Mouse (Mus musculus): ENCODE results near the gene Hist2h2be. TPM values are rescaled to one million over a fixed set of nuclear protein-coding genes. Genes with fewer than 3 reads are reported as not detected.
"Not testable (repeated sequence)": the region's sequence is repeated elsewhere in the genome, so short reads cannot be mapped to it uniquely, and the experiment has no call there.

Hist2h2be gene
- total RNA-seq, 2 experiments from 2014 or later = 6.9 to 10.8 TPM

GRCm38 (mm10) chr3:96198601-96199251, 22.2 kb upstream of the Hist2h2be start:
- DNase-seq = not testable (repeated sequence)

- no peak for DNase-seq
Measured at GRCm38 (mm10) chr3:96199731-96200130, 21.2 kb upstream of the Hist2h2be start.

- no peak for DNase-seq
Measured at GRCm38 (mm10) chr3:96207819-96208218, 13.1 kb upstream of the Hist2h2be start.

- DNase-seq = peak; percentile 51
Measured at GRCm38 (mm10) chr3:96209242-96209641, 11.7 kb upstream of the Hist2h2be start.

GRCm38 (mm10) chr3:96219191-96219641, 1.7 kb upstream of the Hist2h2be start:
- peak; percentile 36 for DNase-seq

GRCm38 (mm10) chr3:96219661-96220130, 1.2 kb upstream of the Hist2h2be start, which contains the start of the genes Bola1 and Hist2h2ab:
Gene Bola1, minus strand, starts transcription at chr3:96219709.
Gene Hist2h2ab, plus strand, starts transcription at chr3:96219865.
- peak; percentile 79 for DNase-seq

- peak; percentile 35 for DNase-seq
Measured at GRCm38 (mm10) chr3:96220131-96220764, 671 bp upstream of the Hist2h2be start.

- peak; percentile 37 for DNase-seq
Measured at GRCm38 (mm10) chr3:96221640-96222038, 720 bp downstream of the Hist2h2be start.

- no peak for DNase-seq
Measured at GRCm38 (mm10) chr3:96222774-96223173, 1.9 kb downstream of the Hist2h2be start.

- DNase-seq = no peak
Measured at GRCm38 (mm10) chr3:96225421-96225820, 4.5 kb downstream of the Hist2h2be start.

- DNase-seq = no peak
Measured at GRCm38 (mm10) chr3:96226695-96227648, 6.1 kb downstream of the Hist2h2be start.

GRCm38 (mm10) chr3:96228828-96229227, 7.9 kb downstream of the Hist2h2be start:
- no peak for DNase-seq

GRCm38 (mm10) chr3:96230404-96230803, 9.5 kb downstream of the Hist2h2be start:
- no peak for DNase-seq

GRCm38 (mm10) chr3:96230910-96231757, 10.2 kb downstream of the Hist2h2be start:
- no peak for DNase-seq

GRCm38 (mm10) chr3:96231758-96232120, 10.8 kb downstream of the Hist2h2be start:
- no peak for DNase-seq

- no peak for DNase-seq
Measured at GRCm38 (mm10) chr3:96234914-96235313, 14.0 kb downstream of the Hist2h2be start.

GRCm38 (mm10) chr3:96235836-96236235, 14.9 kb downstream of the Hist2h2be start:
- no peak for DNase-seq

GRCm38 (mm10) chr3:96236834-96237334, 16.0 kb downstream of the Hist2h2be start:
- no peak for DNase-seq

- no peak for DNase-seq
Measured at GRCm38 (mm10) chr3:96237335-96237903, 16.5 kb downstream of the Hist2h2be start.

GRCm38 (mm10) chr3:96237904-96238511, 17.1 kb downstream of the Hist2h2be start:
- no peak for DNase-seq
